Mouse (Mus musculus) right cerebral cortex, postnatal 10 days (tissue): ENCODE results near the gene Ccdc22.

Experiments
- DNase-seq, 2 experiments: peaks; one replicate each; pipeline ENCODE4 v3.0.0; 2021; ENCODE audit warnings: low spot score in 2 of 2

The Ccdc22 gene

DNA sequence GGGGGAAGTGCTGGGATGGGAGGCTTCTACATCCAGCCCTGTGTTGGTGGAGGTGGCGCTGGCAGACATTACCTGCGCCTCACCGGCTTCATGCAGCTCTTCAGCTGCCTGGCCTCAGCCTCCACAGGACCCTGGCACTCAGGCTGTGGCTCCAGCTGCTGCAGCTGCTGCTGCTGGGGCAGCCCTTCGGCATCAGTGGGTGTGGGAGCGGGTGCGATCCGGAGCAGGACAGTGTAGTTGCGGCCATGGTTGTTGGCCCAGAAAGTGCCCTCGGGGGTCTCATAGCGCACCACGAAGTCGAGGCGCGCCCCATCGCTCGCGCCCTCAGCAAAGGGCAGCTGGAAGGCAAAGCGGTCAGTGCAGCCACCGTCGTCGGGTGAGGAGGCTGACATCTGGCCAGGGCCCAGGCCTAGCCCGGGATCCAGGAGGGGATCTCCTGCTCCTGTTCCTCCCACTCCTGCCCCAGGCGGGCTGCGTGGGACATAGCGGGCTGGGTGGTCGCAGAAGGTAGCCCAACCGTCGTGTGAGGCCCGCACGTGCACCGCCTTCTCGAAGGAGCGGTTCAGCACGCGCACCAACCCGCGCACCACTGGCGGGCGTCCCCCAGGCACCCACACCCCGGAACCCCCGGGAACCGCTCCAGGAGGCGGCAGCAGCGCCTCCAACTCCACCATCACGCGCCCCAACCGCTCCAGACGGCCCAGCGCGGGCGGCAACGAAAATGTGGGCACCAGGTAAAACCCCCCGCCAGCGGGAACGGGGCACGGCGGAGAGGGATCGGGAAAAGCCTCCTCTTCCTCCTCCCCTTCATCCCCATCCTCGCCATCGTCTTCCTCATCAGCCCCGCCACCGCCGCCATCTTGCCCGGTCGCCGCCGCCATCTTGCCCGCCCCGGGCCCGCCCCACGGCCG is 31.9 kb downstream of the Ccdc22 start, which contains the start of gene Foxp3:
Foxp3 (plus strand) TSS at position 469 of the 911 bp plus-strand sequence.
- peak; percentile 37 to 64 for DNase-seq

DNA sequence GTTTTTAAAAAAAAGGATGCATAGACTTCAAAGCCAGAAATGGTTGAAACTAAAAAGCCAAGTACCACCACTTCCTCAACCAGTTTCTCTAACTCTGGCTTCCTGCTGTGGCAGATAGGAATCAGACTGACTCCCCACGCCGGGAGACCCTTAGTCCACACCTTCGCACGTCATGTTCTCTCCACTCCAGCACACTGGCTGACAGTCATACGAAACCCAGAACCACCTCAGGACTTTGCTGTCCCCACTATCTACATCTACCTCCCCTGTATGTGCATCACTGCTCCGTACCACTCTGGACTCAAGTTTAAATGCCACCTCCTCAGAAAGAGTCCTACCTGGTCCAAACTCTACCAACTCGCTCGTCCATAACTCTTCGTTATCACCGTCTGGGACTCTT is 32.9 kb downstream of the Ccdc22 start:
- DNase-seq, result no peak

DNA sequence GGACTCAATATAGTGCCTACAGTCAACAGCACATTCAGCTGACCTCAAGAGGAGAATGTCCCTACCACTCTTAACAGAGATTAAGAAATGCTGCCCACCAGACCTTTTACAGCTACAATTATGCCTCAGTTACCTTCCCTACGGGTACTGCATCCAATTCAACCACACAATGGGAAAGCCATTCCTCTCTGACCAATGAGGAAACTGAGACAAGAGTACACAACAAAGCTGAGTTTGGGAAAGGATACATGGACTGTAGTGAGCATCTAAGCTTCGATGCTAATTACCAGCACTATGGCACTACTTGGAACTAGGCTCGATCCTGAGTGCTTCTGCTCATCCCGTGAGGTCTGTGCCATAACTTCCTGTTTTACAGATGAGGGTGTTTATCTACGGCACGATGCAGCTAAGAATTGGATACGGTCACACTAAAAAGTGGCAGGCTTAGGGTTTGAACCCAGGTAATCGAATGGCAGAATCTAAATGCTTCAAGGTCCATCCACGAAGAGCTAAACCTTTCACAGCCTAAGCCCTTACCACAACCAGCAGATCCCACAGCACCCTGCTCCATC is 33.7 kb downstream of the Ccdc22 start:
- DNase-seq, result no peak

DNA sequence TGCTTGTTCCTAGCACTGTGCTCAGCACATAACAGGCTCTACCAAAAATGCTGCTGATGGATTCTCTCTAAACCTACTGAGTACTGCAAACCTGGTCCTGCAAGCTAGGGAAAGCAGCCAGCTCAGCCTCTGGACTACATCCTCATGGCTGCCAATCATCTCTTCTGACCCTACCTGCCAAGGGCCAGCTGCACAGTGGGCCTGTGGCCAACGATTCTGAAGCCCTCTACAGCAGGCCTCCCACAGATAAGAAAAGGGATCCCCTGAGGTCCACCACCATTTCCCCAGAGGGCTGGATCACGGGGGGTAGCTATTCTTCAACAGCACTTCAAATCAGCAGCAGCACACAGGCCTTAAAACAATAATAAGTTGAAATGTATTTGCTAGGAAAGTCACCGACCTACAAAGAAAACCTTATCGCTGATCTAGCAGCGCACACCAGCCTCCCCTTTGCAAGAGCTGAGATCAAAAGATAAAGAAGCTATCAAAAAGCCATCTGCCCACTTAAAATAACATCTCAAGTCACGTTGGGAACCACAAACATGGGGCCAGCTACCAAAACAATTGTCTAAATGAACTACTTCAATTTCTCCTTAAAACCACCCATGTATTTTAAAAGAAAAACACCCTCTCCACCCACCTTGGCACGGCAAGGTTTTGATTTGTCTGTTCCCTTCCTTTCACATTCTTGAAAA is 34.7 kb downstream of the Ccdc22 start:
- no peak for DNase-seq

DNA sequence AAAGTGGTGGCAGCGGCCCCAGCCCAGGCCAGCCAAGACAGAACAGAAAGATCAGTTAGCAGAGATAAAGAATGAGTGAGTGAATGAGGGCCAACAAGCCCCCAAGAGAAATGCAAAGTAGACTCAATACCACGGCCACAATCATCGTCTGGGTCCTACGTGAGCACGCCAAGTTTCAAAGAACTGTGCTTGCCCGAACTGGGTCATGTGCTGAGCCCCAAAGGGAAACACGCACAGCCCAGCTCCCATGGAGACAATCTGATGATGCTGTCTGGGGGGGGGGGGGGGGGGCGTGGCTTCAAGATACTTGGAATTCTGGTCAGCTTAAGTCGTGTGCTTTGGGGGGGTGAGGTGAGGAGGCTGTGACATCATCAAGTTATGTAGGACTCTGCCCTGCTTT is 37.8 kb downstream of the Ccdc22 start:
- no peak for DNase-seq

DNA sequence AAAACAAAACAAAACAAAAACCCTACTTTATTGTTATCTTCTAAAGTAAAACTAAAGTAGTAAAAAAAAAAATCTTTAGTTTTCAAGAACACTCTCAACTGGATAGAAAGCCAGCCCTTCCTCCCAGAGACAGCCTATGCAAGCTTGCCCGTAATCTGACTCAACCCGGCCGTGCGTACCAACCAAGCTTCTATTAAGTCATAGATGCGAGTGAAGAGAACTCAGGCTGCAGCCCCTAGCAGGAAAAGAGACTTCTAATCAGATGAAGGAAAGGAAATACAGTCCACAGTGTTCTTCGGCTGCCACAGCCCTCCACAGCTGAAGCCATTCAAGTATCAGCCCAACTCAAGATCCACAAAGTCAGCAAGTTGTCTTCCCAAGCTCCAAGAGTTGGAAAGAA is 39.0 kb downstream of the Ccdc22 start:
- DNase-seq, result no peak

DNA sequence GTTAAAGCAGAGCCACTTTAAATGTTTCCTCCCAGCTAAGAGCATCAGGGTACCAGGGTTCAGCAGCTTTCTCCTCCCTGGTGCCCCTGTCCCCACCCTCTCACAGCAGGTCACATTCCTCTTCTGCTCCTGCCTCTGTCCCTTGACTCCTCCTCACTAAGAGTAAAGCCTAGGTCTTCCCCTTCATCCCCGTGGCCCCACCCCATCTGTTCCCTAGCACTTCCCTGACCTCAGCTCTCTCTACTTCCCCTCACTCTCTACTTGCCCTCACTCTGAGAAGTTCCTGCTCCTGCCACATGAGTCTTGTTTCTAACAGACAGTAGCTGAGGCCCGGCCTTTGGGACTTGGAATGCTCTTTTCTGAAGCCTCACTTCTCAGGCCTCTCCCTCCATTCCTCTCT is 42.2 kb downstream of the Ccdc22 start:
- DNase-seq, result no peak

DNA sequence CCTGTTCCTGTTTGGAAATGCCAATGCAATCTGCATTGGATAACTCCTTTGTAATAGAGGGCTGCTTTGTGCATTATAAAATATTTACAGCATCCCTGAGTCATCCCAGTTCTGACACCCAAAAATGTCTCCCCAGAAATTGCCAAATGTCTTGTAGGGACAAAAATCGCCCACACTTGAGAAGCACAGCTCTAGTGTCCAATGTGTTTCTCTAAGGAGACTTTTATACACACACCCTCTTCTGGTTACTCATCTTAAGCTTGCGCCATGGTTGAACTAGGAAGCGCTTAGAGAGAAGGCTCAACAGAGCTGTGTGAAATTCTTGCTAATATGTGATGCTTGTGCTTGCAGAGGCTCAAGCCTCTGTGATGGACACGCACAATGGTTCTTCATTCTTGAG is 51.8 kb downstream of the Ccdc22 start:
- DNase-seq, result no peak
